Mouse (Mus musculus) urinary bladder, postnatal 25 days (tissue): ENCODE measurements around the gene Cpa1.
A peak's percentile ranks its signal among the peaks of the same experiment; 100 is the strongest.

Experiments
- DNase-seq: peaks from one replicate; pipeline ENCODE4 v3.0.0; 2022; ENCODE audit warnings: low spot score

The Cpa1 gene

GRCm38 (mm10) chr6:30673764-30674561 is 34.9 kb downstream of the Cpa1 start:
- no peak for DNase-seq

GRCm38 (mm10) chr6:30674714-30675280 is 35.8 kb downstream of the Cpa1 start:
- DNase-seq = no peak

GRCm38 (mm10) chr6:30675281-30675771 is 36.3 kb downstream of the Cpa1 start:
- no peak for DNase-seq

- DNase-seq = no peak
These were observed 37.5 kb downstream of the Cpa1 start for GRCm38 (mm10) chr6:30676506-30676905.

- no peak for DNase-seq
These were observed 38.6 kb downstream of the Cpa1 start for GRCm38 (mm10) chr6:30677591-30677990.

- no peak for DNase-seq
These were observed 39.5 kb downstream of the Cpa1 start for GRCm38 (mm10) chr6:30678482-30678881.

- DNase-seq = no peak
These were observed 40.5 kb downstream of the Cpa1 start for GRCm38 (mm10) chr6:30679567-30679966.

GRCm38 (mm10) chr6:30680442-30680841 is 41.4 kb downstream of the Cpa1 start:
- no peak for DNase-seq

- no peak for DNase-seq
These were observed 43.2 kb downstream of the Cpa1 start for GRCm38 (mm10) chr6:30681935-30682900.

- no peak for DNase-seq
These were observed 45.6 kb downstream of the Cpa1 start for GRCm38 (mm10) chr6:30684570-30684969.

GRCm38 (mm10) chr6:30687198-30687597 is 48.2 kb downstream of the Cpa1 start:
- no peak for DNase-seq

- no peak for DNase-seq
These were observed 53.8 kb downstream of the Cpa1 start for GRCm38 (mm10) chr6:30692826-30693225.

- peak; percentile 94 for DNase-seq
These were observed 54.5 kb downstream of the Cpa1 start, which contains the start of gene Cep41 for GRCm38 (mm10) chr6:30693350-30693991. Gene Cep41, minus strand, starts transcription at chr6:30693749.

GRCm38 (mm10) chr6:30694209-30694608 is 55.2 kb downstream of the Cpa1 start:
- no peak for DNase-seq
